Mouse (Mus musculus) kidney, adult 2 months (tissue): Measurements from ENCODE around the gene Suds3.

Experiments
- CTCF ChIP-seq: fragments of 200-500 bp; conservative IDR thresholded peaks from 2 replicates; pipeline ENCODE4 v1.5.1; 2011; ENCODE audit warnings: low read depth, mild to moderate bottlenecking, control low read depth, low read length, moderate library complexity, mixed read lengths; ENCODE audit not compliant: insufficient read depth, insufficient read length
- POLR2A ChIP-seq: fragments of 200-500 bp; IDR thresholded peaks from one replicate; pipeline ENCODE4 v1.6.1; 2011; ENCODE audit warnings: low read depth, low read length, control low read depth

DNA sequence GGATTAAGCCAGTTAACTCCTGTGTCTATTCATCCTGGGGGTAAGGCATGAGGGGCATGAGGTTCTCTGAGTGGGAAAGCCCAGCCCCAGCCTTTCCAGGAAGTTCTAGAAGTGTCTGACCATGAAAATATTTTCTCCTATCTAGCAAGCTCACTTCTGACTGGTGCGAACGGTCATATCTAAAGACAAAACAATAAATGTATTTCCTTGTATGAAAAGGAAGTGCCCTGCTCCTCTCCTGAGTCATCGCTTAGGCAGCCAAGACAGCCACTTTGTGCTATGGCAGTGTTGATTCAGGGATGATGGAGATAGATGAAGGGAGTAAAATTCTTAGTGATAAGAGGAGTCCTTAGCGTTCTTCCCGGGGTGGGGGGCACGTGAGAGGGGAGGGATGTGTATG is 7.2 kb upstream of the Suds3 start:
- TF ChIP-seq CTCF: no peak
- no peak for TF ChIP-seq POLR2A
